Mouse (Mus musculus) forebrain, embryonic 15.5 days (tissue): ENCODE results near the gene Ubr7. TPM values are rescaled to one million over a fixed set of nuclear protein-coding genes. Genes with fewer than 3 reads are reported as not detected.

Source experiments
- ATAC-seq: fragments of 200-750 bp; cut with Nextera tagmentation; replicated peaks from 2 replicates; pipeline ENCODE4 v1.8.0; 2017; ENCODE audit warnings: mild to moderate bottlenecking, moderate TSS enrichment, moderate library complexity
- H3K27ac ChIP-seq: fragments of 300-500 bp; sonication (generic); replicated peaks from 2 replicates; pipeline ENCODE4 v1.5.1; 2015; ENCODE audit warnings: mild to moderate bottlenecking, inconsistent platforms
- H3K27me3 ChIP-seq: fragments of 300-500 bp; sonication (generic); 2 replicates; pipeline ENCODE4 v1.6.1; 2015; ENCODE audit warnings: inconsistent platforms
- H3K36me3 ChIP-seq: fragments of 300-500 bp; sonication (generic); 2 replicates; pipeline ENCODE4 v1.6.1; 2015; ENCODE audit warnings: mild to moderate bottlenecking, inconsistent platforms
- H3K4me1 ChIP-seq: fragments of 300-500 bp; sonication (generic); 2 replicates; pipeline ENCODE4 v1.6.1; 2015; ENCODE audit warnings: inconsistent platforms
- H3K4me2 ChIP-seq: fragments of 300-500 bp; sonication (generic); replicated peaks from 2 replicates; pipeline ENCODE4 v1.6.1; 2015; ENCODE audit warnings: mild to moderate bottlenecking, inconsistent platforms
- H3K4me3 ChIP-seq: fragments of 300-500 bp; sonication (generic); 2 replicates; pipeline ENCODE4 v1.5.1; 2015; ENCODE audit warnings: mild to moderate bottlenecking, inconsistent platforms
- H3K9ac ChIP-seq: fragments of 300-500 bp; sonication (generic); replicated peaks from 2 replicates; pipeline ENCODE4 v1.6.1; 2015; ENCODE audit warnings: mild to moderate bottlenecking, inconsistent platforms
- H3K9me3 ChIP-seq: fragments of 300-500 bp; sonication (generic); 2 replicates; pipeline ENCODE4 v1.6.1; 2016; ENCODE audit warnings: inconsistent platforms
- WGBS: fragments of 180-500 bp; shearing (Covaris S2); methylation state at CpG from one replicate; pipeline ENCODE4 v1.1.7; 2015; ENCODE audit warnings: mixed read lengths; 5-methylcytosine and 5-hydroxymethylcytosine counted together
- polyA plus RNA-seq: library from polyadenylated mRNA; unstranded; fragments of >200 nt; fragmentation: Nextera tagmentation; extraction: Ambion mirVana; gene quantifications from 2 replicates; pipeline ENCODE4 v1.2.1, GENCODE M21; 2015

Ubr7 gene
- 41.1 and 43.0 TPM in 2 replicates for polyA plus RNA-seq

GRCm38 (mm10) chr12:102757689-102758402 is at the start of gene Ubr7, which contains the start of the genes Gm28051 and Gon7:
Gene Ubr7, plus strand, starts transcription at chr12:102757967.
Gene Gm28051, minus strand, starts transcription at chr12:102757765.
Gene Gon7, minus strand, starts transcription at chr12:102757803.
- Histone ChIP-seq H3K9ac (peak within 1 kb of the TSS; percentile 87), H3K4me3 (peak within 1 kb of the TSS; percentile 94), H3K27ac (peak within 1 kb of the TSS; percentile 83), H3K9me3 (no peaks in the 10 kb centered on the region), H3K4me2 (peak within 1 kb of the TSS; percentile 87), H3K27me3 (no peaks in the 10 kb centered on the region), H3K4me1 (peaks cover 42% of the 10 kb centered on the region), H3K36me3 (peaks cover 8% of the 10 kb centered on the region; the same call in 1 of the 2 replicates)
- peak; percentile 98 for ATAC-seq
- under 1% methylated on average over 73 of the region's 73 CpGs for WGBS

DNA sequence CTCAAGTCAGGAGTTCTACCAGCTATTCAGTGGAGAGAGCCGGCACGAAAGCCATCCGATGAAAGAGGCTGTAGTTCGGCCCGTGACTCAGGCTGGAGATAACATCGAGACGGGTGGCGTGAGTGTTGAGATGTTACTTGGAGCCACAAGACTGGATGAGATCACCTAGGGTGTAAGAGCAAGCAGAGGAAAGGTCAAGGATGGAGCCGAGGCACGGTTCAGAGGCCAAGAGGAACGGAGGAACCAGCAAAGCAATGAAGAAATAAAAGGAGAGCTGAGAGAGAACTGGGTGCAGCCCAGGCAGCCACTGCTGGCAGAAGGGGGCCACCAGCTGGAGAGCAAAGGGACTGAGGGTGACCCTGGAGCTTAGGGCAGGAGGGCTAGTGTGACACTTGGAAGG is 49.5 kb upstream of the Ubr7 start:
- no peak overlapping the region for H3K9ac ChIP-seq
- 79% methylated on average over 11 of the region's 11 CpGs for WGBS
- no peak for ATAC-seq
- H3K9me3 ChIP-seq: no peaks in the 10 kb centered on the region
- no peak overlapping the region for H3K27ac ChIP-seq
- H3K36me3 ChIP-seq: no peaks in the 10 kb centered on the region
- no peak overlapping the region for H3K4me3 ChIP-seq
- no peak overlapping the region for H3K4me2 ChIP-seq
- H3K4me1 ChIP-seq: peaks cover 19% of the 10 kb centered on the region
- no peaks in the 10 kb centered on the region for H3K27me3 ChIP-seq

DNA sequence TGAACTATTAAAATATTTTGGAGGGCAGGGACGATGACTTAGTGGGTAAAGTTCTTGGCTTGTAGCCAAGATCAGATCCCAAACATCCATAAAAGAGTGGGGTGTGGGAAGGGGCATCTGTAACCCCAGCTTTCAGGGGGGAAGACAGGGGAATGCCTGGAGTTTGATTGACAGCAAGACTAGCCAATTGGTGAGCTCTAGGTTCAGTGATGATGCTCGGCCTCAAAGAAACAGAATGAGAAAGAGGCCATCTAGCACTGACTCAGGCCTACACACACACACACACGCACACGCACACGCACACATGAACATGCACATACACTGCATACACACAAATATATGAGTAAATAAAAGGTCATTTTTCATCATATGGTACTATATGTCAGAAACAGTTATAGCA is 47.9 kb upstream of the Ubr7 start:
- Histone ChIP-seq H3K9ac (no peak overlapping the region), H3K9me3 (no peaks in the 10 kb centered on the region), H3K4me2 (no peak overlapping the region), H3K36me3 (no peaks in the 10 kb centered on the region), H3K27ac (no peak overlapping the region), H3K4me1 (peaks cover 9% of the 10 kb centered on the region), H3K4me3 (no peak overlapping the region), H3K27me3 (no peaks in the 10 kb centered on the region)
- WGBS: 83% methylated on average over 5 of the region's 5 CpGs
- no peak for ATAC-seq

DNA sequence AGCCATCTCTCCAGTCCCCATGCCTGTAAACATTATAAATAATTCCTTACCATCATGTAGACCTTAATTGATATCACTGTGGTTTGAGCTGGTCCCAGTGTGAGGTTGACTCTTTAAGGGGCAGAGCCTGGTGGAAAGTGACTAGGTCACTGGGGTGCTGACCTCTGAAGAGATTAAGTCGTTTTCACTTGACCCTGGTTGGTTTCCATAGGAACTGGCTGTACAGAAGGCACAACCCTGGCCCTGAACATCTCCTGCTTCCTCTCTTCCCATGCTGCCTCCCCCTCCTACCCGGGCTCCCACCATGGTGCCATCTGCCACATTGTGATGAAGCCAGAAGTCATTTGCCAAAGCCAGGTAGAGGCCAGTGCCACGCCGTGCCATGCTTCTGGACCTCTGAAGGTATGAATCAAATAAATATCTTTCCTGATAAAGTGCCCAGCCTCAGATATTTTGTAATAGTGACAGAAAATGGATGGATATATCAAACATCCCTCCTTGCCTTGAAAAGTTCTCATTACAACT is 46.9 kb upstream of the Ubr7 start:
- no peak overlapping the region for H3K27ac ChIP-seq
- no peak overlapping the region for H3K9ac ChIP-seq
- 57% methylated on average over 4 of the region's 4 CpGs for whole genome bisulfite sequencing
- H3K36me3 ChIP-seq: no peaks in the 10 kb centered on the region
- ATAC-seq: no peak
- no peak overlapping the region for H3K4me2 ChIP-seq
- H3K27me3 ChIP-seq: no peaks in the 10 kb centered on the region
- no peaks in the 10 kb centered on the region for H3K9me3 ChIP-seq
- no peak overlapping the region for H3K4me3 ChIP-seq
- peaks cover 1% of the 10 kb centered on the region for H3K4me1 ChIP-seq

- no peaks in the 10 kb centered on the region for H3K27me3 ChIP-seq
- H3K9ac ChIP-seq: no peak overlapping the region
- H3K36me3 ChIP-seq: no peaks in the 10 kb centered on the region
- no peak overlapping the region for H3K4me2 ChIP-seq
- H3K9me3 ChIP-seq: no peaks in the 10 kb centered on the region
- H3K4me1 ChIP-seq: no peaks in the 10 kb centered on the region
- whole genome bisulfite sequencing: 81% methylated on average over 20 of the region's 20 CpGs
- H3K27ac ChIP-seq: no peak overlapping the region
- no peak overlapping the region for H3K4me3 ChIP-seq
- no peak for ATAC-seq
Observed at GRCm38 (mm10) chr12:102713153-102713865, 44.5 kb upstream of the Ubr7 start.

- Histone ChIP-seq H3K27ac (no peak overlapping the region), H3K36me3 (no peaks in the 10 kb centered on the region), H3K4me3 (no peak overlapping the region), H3K9me3 (no peaks in the 10 kb centered on the region), H3K9ac (no peak overlapping the region), H3K27me3 (no peaks in the 10 kb centered on the region), H3K4me2 (no peak overlapping the region), H3K4me1 (no peaks in the 10 kb centered on the region)
- 68% methylated on average over 2 of the region's 2 CpGs for WGBS
- ATAC-seq: no peak
Observed at GRCm38 (mm10) chr12:102714116-102714515, 43.7 kb upstream of the Ubr7 start.

- 83% methylated on average over 10 of the region's 10 CpGs for WGBS
- H3K27ac ChIP-seq: no peak overlapping the region
- H3K4me3 ChIP-seq: no peak overlapping the region
- H3K9ac ChIP-seq: no peak overlapping the region
- peaks cover 2% of the 10 kb centered on the region; the same call in 1 of the 2 replicates for H3K4me1 ChIP-seq
- H3K36me3 ChIP-seq: no peaks in the 10 kb centered on the region
- no peaks in the 10 kb centered on the region for H3K27me3 ChIP-seq
- no peak for ATAC-seq
- no peaks in the 10 kb centered on the region for H3K9me3 ChIP-seq
- H3K4me2 ChIP-seq: no peak overlapping the region
Observed at GRCm38 (mm10) chr12:102714654-102715395, 42.9 kb upstream of the Ubr7 start.

- peak; percentile 75 for ATAC-seq
- H3K4me1 ChIP-seq: peaks cover 5% of the 10 kb centered on the region; the same call in 1 of the 2 replicates
- no peaks in the 10 kb centered on the region for H3K36me3 ChIP-seq
- no peak overlapping the region for H3K4me2 ChIP-seq
- H3K4me3 ChIP-seq: no peak overlapping the region
- no peaks in the 10 kb centered on the region for H3K27me3 ChIP-seq
- H3K9ac ChIP-seq: no peak overlapping the region
- WGBS: 24% methylated on average over 13 of the region's 13 CpGs
- no peaks in the 10 kb centered on the region for H3K9me3 ChIP-seq
- H3K27ac ChIP-seq: no peak overlapping the region
Observed at GRCm38 (mm10) chr12:102719552-102720315, 38.0 kb upstream of the Ubr7 start.

- 59% methylated on average over 11 of the region's 11 CpGs for WGBS
- Histone ChIP-seq H3K4me2 (no peak overlapping the region), H3K9ac (no peak overlapping the region), H3K27ac (no peak overlapping the region), H3K27me3 (no peaks in the 10 kb centered on the region), H3K9me3 (no peaks in the 10 kb centered on the region), H3K4me1 (peaks cover 5% of the 10 kb centered on the region; the same call in 1 of the 2 replicates), H3K4me3 (no peak overlapping the region), H3K36me3 (no peaks in the 10 kb centered on the region)
- ATAC-seq: no peak
Observed at GRCm38 (mm10) chr12:102722451-102722850, 35.3 kb upstream of the Ubr7 start.

- 75% methylated on average over 8 of the region's 8 CpGs for WGBS
- Histone ChIP-seq H3K36me3 (no peaks in the 10 kb centered on the region), H3K27ac (no peak overlapping the region), H3K4me3 (no peak overlapping the region), H3K4me1 (peaks cover 5% of the 10 kb centered on the region; the same call in 1 of the 2 replicates), H3K9me3 (no peaks in the 10 kb centered on the region), H3K9ac (no peak overlapping the region), H3K27me3 (no peaks in the 10 kb centered on the region), H3K4me2 (no peak overlapping the region)
- no peak for ATAC-seq
Observed at GRCm38 (mm10) chr12:102722966-102723365, 34.8 kb upstream of the Ubr7 start.

GRCm38 (mm10) chr12:102723861-102724260 is 33.9 kb upstream of the Ubr7 start:
- 0 out of 2 replicates have a peak, but pooled peaks have one; percentile 30 for ATAC-seq
- Histone ChIP-seq H3K4me2 (no peak overlapping the region), H3K9ac (0 out of 2 replicates have a peak overlapping the region, but pooled peaks have one; percentile 13), H3K4me3 (no peak overlapping the region), H3K9me3 (no peaks in the 10 kb centered on the region), H3K27me3 (no peaks in the 10 kb centered on the region), H3K27ac (peak overlapping the region; percentile 50), H3K36me3 (no peaks in the 10 kb centered on the region), H3K4me1 (peaks cover 5% of the 10 kb centered on the region; the same call in 1 of the 2 replicates)
- WGBS: 55% methylated on average over 6 of the region's 6 CpGs
